Mouse (Mus musculus) ovary, adult 10 weeks (tissue): ENCODE data around the gene Olfr54. TPM values are rescaled to one million over a fixed set of nuclear protein-coding genes. Genes with fewer than 3 reads are reported as not detected.

Experiments
- polyA plus RNA-seq: library from polyadenylated mRNA; stranded (reverse); fragments of 350-450 nt; fragmentation: Illumina TruSeq; extraction: RNeasy Lipid Tissue Mini Kit (QIAGEN cat#74804); gene quantifications from one replicate; pipeline ENCODE4 v1.2.3, GENCODE M21; 2014

The Olfr54 gene
- not detected for polyA plus RNA-seq

DNA sequence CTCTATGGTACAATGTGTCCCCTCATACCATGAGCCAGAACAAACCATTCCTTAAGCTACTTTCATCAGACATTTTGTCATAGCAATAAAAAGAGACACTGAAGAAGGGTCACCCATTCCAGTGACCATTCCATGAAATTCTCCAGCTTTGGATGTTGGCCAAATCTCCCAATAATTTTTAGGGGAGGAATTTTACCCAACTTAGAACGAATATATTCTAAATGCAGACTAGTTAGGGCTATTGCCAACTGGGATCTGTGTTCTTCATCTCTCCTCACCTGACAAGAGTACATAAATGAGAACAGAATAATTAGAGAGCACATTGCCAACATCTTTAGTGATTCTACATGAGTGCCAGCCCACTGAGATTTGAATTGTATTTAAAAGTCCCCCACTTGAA is at the start of gene Olfr54:
Gene Olfr54 (plus strand): TSS at position 301 of the 400 bp plus-strand sequence.

GRCm38 (mm10) chr11:50966230-50966629 is 47.8 kb upstream of the Olfr54 start, which contains the start of gene Olfr1378:
Olfr1378 (plus strand) TSS chr11:50966530.

GRCm38 (mm10) chr11:50981667-50982066 is 32.4 kb upstream of the Olfr54 start, which contains the start of gene Olfr1377:
Olfr1377 (plus strand) TSS chr11:50981967.

GRCm38 (mm10) chr11:51003296-51003695 is 10.7 kb upstream of the Olfr54 start, which contains the start of gene Olfr51:
Olfr51 (plus strand) TSS chr11:51003596.

GRCm38 (mm10) chr11:51047809-51048208 is 33.8 kb downstream of the Olfr54 start, which contains the start of gene Olfr1375:
Olfr1375 (plus strand) TSS chr11:51048109.

GRCm38 (mm10) chr11:51059151-51059571 is 45.1 kb downstream of the Olfr54 start, which contains the start of gene Zfp354a:
Zfp354a (plus strand) TSS chr11:51059257.

Other genes with a start within 250 kb of the Olfr54 start
- 49.8 TPM for gene Zfp354c, start 186.5 kb upstream of the Olfr54 start, polyA plus RNA-seq
- 1.9 TPM for gene Zfp879, start 172.7 kb upstream of the Olfr54 start, polyA plus RNA-seq
- gene Grm6, start 163.6 kb upstream of the Olfr54 start, polyA plus RNA-seq: not detected
- 6.3 TPM for gene Zfp454, start 126.6 kb upstream of the Olfr54 start, polyA plus RNA-seq
- gene Zfp2, start 98.1 kb upstream of the Olfr54 start, polyA plus RNA-seq: 35.4 TPM
- gene Zfp354b, start 82.6 kb upstream of the Olfr54 start, polyA plus RNA-seq: 8.4 TPM
- gene 4933414I15Rik, start 70.5 kb upstream of the Olfr54 start, polyA plus RNA-seq: not detected
- not detected for gene Prop1, start 60.5 kb upstream of the Olfr54 start, polyA plus RNA-seq
- not detected for gene Olfr1378, start 47.7 kb upstream of the Olfr54 start, polyA plus RNA-seq
- not detected for gene Olfr1377, start 32.3 kb upstream of the Olfr54 start, polyA plus RNA-seq
- not detected for gene Olfr51, start 10.6 kb upstream of the Olfr54 start, polyA plus RNA-seq
- not detected for gene Olfr1375, start 33.9 kb downstream of the Olfr54 start, polyA plus RNA-seq
- 24.9 TPM for gene Zfp354a, start 45.0 kb downstream of the Olfr54 start, polyA plus RNA-seq
- not detected for gene Gm12569, start 206.2 kb downstream of the Olfr54 start, polyA plus RNA-seq
- gene Clk4, start 247.5 kb downstream of the Olfr54 start, polyA plus RNA-seq: 146 TPM
- gene BC049762, start 248.8 kb downstream of the Olfr54 start, polyA plus RNA-seq: not detected